Mouse (Mus musculus) embryonic facial prominence, embryonic 12.5 days (tissue): ENCODE data around the gene Gpr19. TPM values are rescaled to one million over a fixed set of nuclear protein-coding genes. Genes with fewer than 3 reads are reported as not detected.
A peak's percentile ranks its signal among the peaks of the same experiment; 100 is the strongest.

ENCODE experiments used
- ATAC-seq: fragments of 200-750 bp; cut with Nextera tagmentation; 2 replicates; pipeline ENCODE4 v1.8.0; 2017; ENCODE audit not compliant: insufficient number of reproducible peaks, insufficient read depth, low FRiP score, low TSS enrichment
- H3K27ac ChIP-seq: fragments of 300-500 bp; sonication (generic); 2 replicates; pipeline ENCODE4 v1.5.1; 2016; ENCODE audit warnings: mild to moderate bottlenecking
- H3K27me3 ChIP-seq: fragments of 300-500 bp; sonication (generic); 2 replicates; pipeline ENCODE4 v1.6.1; 2016; ENCODE audit warnings: mild to moderate bottlenecking, moderate library complexity
- H3K36me3 ChIP-seq: fragments of 300-500 bp; sonication (generic); 2 replicates; pipeline ENCODE4 v1.6.1; 2016; ENCODE audit warnings: mild to moderate bottlenecking
- H3K4me1 ChIP-seq: fragments of 300-500 bp; sonication (generic); 2 replicates; pipeline ENCODE4 v1.6.1; 2016
- H3K4me2 ChIP-seq: fragments of 300-500 bp; sonication (generic); replicated peaks from 2 replicates; pipeline ENCODE4 v1.6.1; 2016; ENCODE audit warnings: mild to moderate bottlenecking, moderate library complexity
- H3K4me3 ChIP-seq: fragments of 300-500 bp; sonication (generic); 2 replicates; pipeline ENCODE4 v1.5.1; 2016; ENCODE audit warnings: mild to moderate bottlenecking
- H3K9ac ChIP-seq: fragments of 300-500 bp; sonication (generic); 2 replicates; pipeline ENCODE4 v1.6.1; 2016; ENCODE audit warnings: mild to moderate bottlenecking, moderate library complexity
- H3K9me3 ChIP-seq: fragments of 300-500 bp; sonication (generic); 2 replicates; pipeline ENCODE4 v1.6.1; 2016; ENCODE audit warnings: mild to moderate bottlenecking, moderate library complexity
- WGBS: fragments of 180-500 bp; shearing (Covaris S2); methylation state at CpG from one replicate; pipeline ENCODE4 v1.1.7; 2016; 5-methylcytosine and 5-hydroxymethylcytosine counted together
- polyA plus RNA-seq: library from polyadenylated mRNA; unstranded; fragments of >200 nt; fragmentation: Nextera tagmentation; extraction: Ambion mirVana; gene quantifications from 2 replicates; pipeline ENCODE4 v1.2.1, GENCODE M21; 2016

The Gpr19 gene
- polyA plus RNA-seq, 1 experiment from 2014 or later: 10.1 TPM

- no peak overlapping the region for H3K4me2 ChIP-seq
- no peak overlapping the region for H3K4me3 ChIP-seq
- H3K27me3 ChIP-seq: no peaks in the 10 kb centered on the region
- no peaks in the 10 kb centered on the region for H3K4me1 ChIP-seq
- no peak overlapping the region for H3K27ac ChIP-seq
- H3K9me3 ChIP-seq: no peaks in the 10 kb centered on the region
- H3K9ac ChIP-seq: no peak overlapping the region
- ATAC-seq: no peak
- WGBS: 90% methylated on average over 3 of the region's 4 CpGs
- H3K36me3 ChIP-seq: no peaks in the 10 kb centered on the region
Observed at GRCm38 (mm10) chr6:134903368-134903767, 5.0 kb upstream of the Gpr19 start.

- H3K9me3 ChIP-seq: no peaks in the 10 kb centered on the region
- H3K4me1 ChIP-seq: peaks cover 2% of the 10 kb centered on the region; the same call in 1 of the 2 replicates
- H3K36me3 ChIP-seq: no peaks in the 10 kb centered on the region
- ATAC-seq: peak; percentile 90
- WGBS: 1% methylated on average over 38 of the region's 38 CpGs
- peak overlapping the region; percentile 72 for H3K4me2 ChIP-seq
- peak overlapping the region; percentile 60 for H3K4me3 ChIP-seq
- H3K27me3 ChIP-seq: no peaks in the 10 kb centered on the region
- H3K9ac ChIP-seq: peak overlapping the region; percentile 83
- peak overlapping the region; percentile 100 for H3K27ac ChIP-seq
Observed at GRCm38 (mm10) chr6:134897443-134898094, 809 bp downstream of the Gpr19 start.

- H3K27me3 ChIP-seq: no peaks in the 10 kb centered on the region
- H3K9me3 ChIP-seq: no peaks in the 10 kb centered on the region
- H3K27ac ChIP-seq: peak overlapping the region; percentile 100; the same call in 1 of the 2 replicates
- no peak for ATAC-seq
- 58% methylated on average over 15 of the region's 15 CpGs for WGBS
- peak overlapping the region; percentile 72 for H3K4me2 ChIP-seq
- peak overlapping the region; percentile 60 for H3K4me3 ChIP-seq
- H3K4me1 ChIP-seq: peaks cover 2% of the 10 kb centered on the region; the same call in 1 of the 2 replicates
- peak overlapping the region; percentile 60; the same call in 1 of the 2 replicates for H3K9ac ChIP-seq
- H3K36me3 ChIP-seq: no peaks in the 10 kb centered on the region
Observed at GRCm38 (mm10) chr6:134896570-134897436, 1.6 kb downstream of the Gpr19 start.

GRCm38 (mm10) chr6:134890436-134890835 lies 7.9 kb downstream of the Gpr19 start:
- Histone ChIP-seq H3K27me3 (no peaks in the 10 kb centered on the region), H3K27ac (no peak overlapping the region), H3K4me2 (no peak overlapping the region), H3K4me3 (no peak overlapping the region), H3K9me3 (no peaks in the 10 kb centered on the region), H3K36me3 (no peaks in the 10 kb centered on the region), H3K9ac (no peak overlapping the region), H3K4me1 (peaks cover 9% of the 10 kb centered on the region)
- 65% methylated on average over 7 of the region's 7 CpGs for WGBS
- ATAC-seq: no peak

GRCm38 (mm10) chr6:134889763-134890162 lies 8.6 kb downstream of the Gpr19 start:
- Histone ChIP-seq H3K4me2 (no peak overlapping the region), H3K27ac (no peak overlapping the region), H3K4me1 (peaks cover 9% of the 10 kb centered on the region), H3K27me3 (no peaks in the 10 kb centered on the region), H3K36me3 (no peaks in the 10 kb centered on the region), H3K9me3 (no peaks in the 10 kb centered on the region), H3K9ac (no peak overlapping the region), H3K4me3 (no peak overlapping the region)
- no peak for ATAC-seq
- WGBS: 86% methylated on average over 1 of the region's 1 CpGs

- ATAC-seq: 0 out of 2 replicates have a peak, but pooled peaks have one; percentile 32
- no peak overlapping the region for H3K4me3 ChIP-seq
- H3K27me3 ChIP-seq: no peaks in the 10 kb centered on the region
- H3K27ac ChIP-seq: peak overlapping the region; percentile 30; the same call in 1 of the 2 replicates
- peaks cover 9% of the 10 kb centered on the region for H3K4me1 ChIP-seq
- WGBS: 4% methylated on average over 4 of the region's 4 CpGs
- no peaks in the 10 kb centered on the region for H3K9me3 ChIP-seq
- no peaks in the 10 kb centered on the region for H3K36me3 ChIP-seq
- H3K4me2 ChIP-seq: 0 out of 2 replicates have a peak overlapping the region, but pooled peaks have one; percentile 13
- no peak overlapping the region for H3K9ac ChIP-seq
Observed at GRCm38 (mm10) chr6:134888563-134889017, 9.8 kb downstream of the Gpr19 start.

- Histone ChIP-seq H3K27ac (no peak overlapping the region), H3K4me3 (peak overlapping the region; percentile 24), H3K9ac (no peak overlapping the region), H3K27me3 (no peaks in the 10 kb centered on the region), H3K36me3 (no peaks in the 10 kb centered on the region), H3K9me3 (no peaks in the 10 kb centered on the region), H3K4me2 (peak overlapping the region; percentile 42), H3K4me1 (peaks cover 9% of the 10 kb centered on the region)
- WGBS: under 1% methylated on average over 10 of the region's 10 CpGs
- ATAC-seq: peak; percentile 53; the same call in 1 of the 2 replicates
Observed at GRCm38 (mm10) chr6:134887711-134888449, 10.5 kb downstream of the Gpr19 start.

GRCm38 (mm10) chr6:134887008-134887407 lies 11.4 kb downstream of the Gpr19 start:
- peak overlapping the region; percentile 42 for H3K4me2 ChIP-seq
- no peak overlapping the region for H3K9ac ChIP-seq
- peak overlapping the region; percentile 24 for H3K4me3 ChIP-seq
- no peak for ATAC-seq
- H3K27ac ChIP-seq: no peak overlapping the region
- WGBS: 36% methylated on average over 5 of the region's 5 CpGs
- no peaks in the 10 kb centered on the region for H3K27me3 ChIP-seq
- H3K9me3 ChIP-seq: no peaks in the 10 kb centered on the region
- H3K4me1 ChIP-seq: peaks cover 9% of the 10 kb centered on the region
- 0 out of 2 replicates have a peak, but pooled peaks cover 4% of the 10 kb centered on the region for H3K36me3 ChIP-seq

- H3K27me3 ChIP-seq: no peaks in the 10 kb centered on the region
- 0 out of 2 replicates have a peak, but pooled peaks cover 6% of the 10 kb centered on the region for H3K36me3 ChIP-seq
- no peak overlapping the region for H3K4me2 ChIP-seq
- H3K27ac ChIP-seq: no peak overlapping the region
- H3K4me1 ChIP-seq: peaks cover 9% of the 10 kb centered on the region
- 84% methylated on average over 8 of the region's 8 CpGs for WGBS
- no peak overlapping the region for H3K9ac ChIP-seq
- H3K4me3 ChIP-seq: no peak overlapping the region
- H3K9me3 ChIP-seq: no peaks in the 10 kb centered on the region
- no peak for ATAC-seq
Observed at GRCm38 (mm10) chr6:134886475-134886874, 11.9 kb downstream of the Gpr19 start.

GRCm38 (mm10) chr6:134885515-134885914 lies 12.9 kb downstream of the Gpr19 start:
- H3K4me3 ChIP-seq: no peak overlapping the region
- ATAC-seq: no peak
- no peaks in the 10 kb centered on the region for H3K27me3 ChIP-seq
- H3K9ac ChIP-seq: no peak overlapping the region
- H3K4me2 ChIP-seq: no peak overlapping the region
- WGBS: 90% methylated on average over 2 of the region's 2 CpGs
- H3K9me3 ChIP-seq: no peaks in the 10 kb centered on the region
- no peak overlapping the region for H3K27ac ChIP-seq
- peaks cover 9% of the 10 kb centered on the region for H3K4me1 ChIP-seq
- 0 out of 2 replicates have a peak, but pooled peaks cover 6% of the 10 kb centered on the region for H3K36me3 ChIP-seq

- H3K4me2 ChIP-seq: no peak overlapping the region
- H3K9ac ChIP-seq: no peak overlapping the region
- H3K27me3 ChIP-seq: no peaks in the 10 kb centered on the region
- peaks cover 14% of the 10 kb centered on the region for H3K4me1 ChIP-seq
- no peak overlapping the region for H3K27ac ChIP-seq
- 0 out of 2 replicates have a peak, but pooled peaks cover 6% of the 10 kb centered on the region for H3K36me3 ChIP-seq
- WGBS: 84% methylated on average over 4 of the region's 4 CpGs
- no peaks in the 10 kb centered on the region for H3K9me3 ChIP-seq
- ATAC-seq: no peak
- H3K4me3 ChIP-seq: no peak overlapping the region
Observed at GRCm38 (mm10) chr6:134883661-134884060, 14.7 kb downstream of the Gpr19 start.
